Mouse (Mus musculus): Measurements from ENCODE around the gene Blvrb.

Gene Blvrb

DNA sequence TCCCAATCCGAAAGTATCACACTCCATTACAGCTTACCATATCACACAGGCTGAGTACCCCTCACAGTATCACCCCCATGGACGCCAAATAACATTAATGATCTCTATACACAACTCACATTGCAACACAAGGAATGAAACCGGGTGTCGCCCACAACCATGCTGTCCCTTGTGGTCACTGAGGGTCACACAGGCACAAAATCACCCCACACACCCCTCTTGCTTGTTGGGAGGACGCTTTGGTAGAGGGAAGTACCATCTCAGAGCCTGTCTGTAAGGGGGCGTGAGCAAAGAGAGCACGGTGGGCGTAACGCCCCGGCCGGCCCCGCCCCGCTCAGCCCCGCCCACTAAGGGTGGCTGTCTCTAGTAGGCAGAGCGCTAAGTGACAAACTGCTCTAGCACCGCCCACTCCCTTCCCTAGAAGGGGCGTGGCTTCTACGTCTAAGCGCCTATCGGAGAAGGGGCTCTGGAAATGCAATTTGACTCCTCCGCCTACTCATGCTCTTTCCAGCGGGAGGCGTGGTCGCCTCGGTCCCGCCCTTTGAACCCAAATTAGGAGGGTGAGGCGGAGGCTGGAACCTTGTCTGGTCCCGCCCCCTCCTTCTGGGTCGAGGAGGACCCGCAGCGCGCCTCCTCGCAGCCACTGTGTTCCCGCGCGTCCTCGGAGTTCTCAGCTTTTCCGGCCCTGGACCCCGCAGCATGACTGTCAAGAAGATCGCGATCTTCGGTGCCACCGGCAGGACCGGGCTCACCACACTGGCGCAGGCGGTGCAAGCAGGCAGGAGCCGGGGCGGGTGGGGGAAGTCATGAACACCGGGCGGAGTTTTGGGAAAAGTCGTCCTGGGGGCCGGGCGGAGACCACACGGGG lies at the start of gene Blvrb, which contains the start of gene Sptbn4:
Gene Blvrb, plus strand, starts transcription at position 560 of the 868 bp plus-strand sequence.
Gene Sptbn4, minus strand, starts transcription at position 268 of the 868 bp plus-strand sequence.
- DNase-seq: peak; percentile 99

DNA sequence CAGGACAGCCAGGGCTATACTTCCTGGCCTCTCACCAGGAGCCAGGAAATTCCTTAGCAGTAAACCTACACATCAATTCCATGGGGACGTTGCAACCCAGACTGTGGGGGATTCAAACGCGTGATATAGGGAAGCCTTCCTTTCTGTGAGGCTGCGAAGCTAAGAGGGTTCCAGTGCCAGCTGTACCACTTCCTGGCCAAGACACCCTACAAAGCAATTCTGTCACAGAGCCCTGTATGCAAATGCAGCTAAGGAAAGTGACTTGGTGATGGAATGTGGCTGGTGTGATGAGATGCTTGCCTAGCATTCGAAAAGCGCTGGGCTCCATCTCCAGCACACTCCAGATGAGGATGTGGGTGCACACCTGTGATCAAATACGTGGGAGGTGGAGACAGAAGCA lies 47.2 kb upstream of the Blvrb start:
- DNase-seq: no peak

DNA sequence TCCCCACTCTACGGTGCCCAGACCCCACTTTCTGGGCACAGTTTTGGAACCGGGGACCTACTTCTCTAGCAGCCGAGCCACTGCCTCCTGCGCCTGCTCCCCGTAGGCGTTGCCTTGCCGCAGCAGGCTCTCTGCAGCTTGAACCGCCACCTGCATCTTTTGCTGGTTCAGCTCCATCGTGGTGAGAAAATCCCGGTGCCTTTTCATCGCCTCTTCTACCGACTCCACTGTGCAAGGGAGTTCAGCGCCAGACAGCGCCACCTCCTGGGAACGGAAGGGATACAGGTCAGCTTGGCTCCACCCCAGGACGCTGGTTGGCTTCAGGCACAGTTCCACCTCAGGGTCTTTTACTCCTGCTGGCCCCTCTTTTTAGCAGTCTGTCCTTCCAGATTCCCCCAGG lies 45.1 kb upstream of the Blvrb start:
- DNase-seq: peak; percentile 56

DNA sequence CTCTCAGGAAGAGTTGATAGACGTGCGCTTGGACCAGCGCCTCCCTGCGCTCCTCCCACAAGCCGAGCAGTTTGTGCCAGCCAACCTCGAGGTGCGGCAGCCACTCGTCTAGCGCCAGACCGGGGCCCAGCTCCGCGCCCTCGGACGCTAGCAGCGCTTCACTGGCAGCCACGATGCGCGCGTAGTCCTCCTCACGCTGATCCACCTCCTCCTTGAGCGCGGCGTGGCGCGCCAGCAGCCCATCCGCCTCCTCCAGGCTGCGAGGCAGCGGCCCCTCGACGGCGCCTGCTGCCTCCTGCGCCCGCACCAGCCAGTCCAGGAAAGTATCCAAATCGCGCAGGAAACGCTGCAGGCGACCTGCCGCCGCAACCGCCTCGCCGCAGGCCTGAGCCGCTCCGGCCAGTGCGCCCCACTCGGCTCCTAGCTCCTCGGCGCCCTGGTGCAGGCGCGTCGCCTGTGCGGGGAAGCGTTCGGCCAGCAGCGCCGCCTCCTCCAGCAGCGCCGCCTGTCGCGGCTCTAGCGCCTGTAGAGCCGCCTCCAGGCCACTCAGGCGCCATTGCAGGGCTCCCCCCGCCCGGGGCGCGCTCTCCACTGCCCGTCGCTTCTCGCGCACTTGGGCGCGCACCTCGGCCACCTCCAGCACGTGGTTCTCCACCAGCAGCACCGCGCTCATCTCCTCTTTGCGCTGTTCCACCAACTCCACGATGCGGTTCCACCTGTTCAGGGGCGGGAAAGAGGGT lies 43.4 kb upstream of the Blvrb start:
- no peak for DNase-seq

DNA sequence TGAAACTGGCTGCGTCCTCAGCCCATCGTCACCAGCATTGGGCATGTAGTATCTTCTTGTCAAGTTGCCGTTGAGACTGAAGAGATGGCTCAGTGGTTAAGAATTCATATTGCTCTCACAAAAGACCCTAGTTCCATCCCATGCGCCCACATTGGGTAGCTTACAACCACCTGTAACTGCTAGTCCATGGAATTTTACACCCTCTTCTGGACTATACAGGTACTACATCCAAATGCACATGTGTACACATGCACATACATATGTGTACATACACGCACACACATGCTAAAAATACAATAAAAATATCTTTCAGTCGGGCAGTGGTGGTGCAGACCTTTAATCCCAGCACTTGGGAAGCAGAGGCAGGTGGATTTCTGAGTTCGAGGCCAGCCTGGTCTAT lies 41.3 kb upstream of the Blvrb start:
- DNase-seq: no peak

GRCm38 (mm10) chr7:27407816-27408215 lies 40.0 kb upstream of the Blvrb start:
- no peak for DNase-seq

DNA sequence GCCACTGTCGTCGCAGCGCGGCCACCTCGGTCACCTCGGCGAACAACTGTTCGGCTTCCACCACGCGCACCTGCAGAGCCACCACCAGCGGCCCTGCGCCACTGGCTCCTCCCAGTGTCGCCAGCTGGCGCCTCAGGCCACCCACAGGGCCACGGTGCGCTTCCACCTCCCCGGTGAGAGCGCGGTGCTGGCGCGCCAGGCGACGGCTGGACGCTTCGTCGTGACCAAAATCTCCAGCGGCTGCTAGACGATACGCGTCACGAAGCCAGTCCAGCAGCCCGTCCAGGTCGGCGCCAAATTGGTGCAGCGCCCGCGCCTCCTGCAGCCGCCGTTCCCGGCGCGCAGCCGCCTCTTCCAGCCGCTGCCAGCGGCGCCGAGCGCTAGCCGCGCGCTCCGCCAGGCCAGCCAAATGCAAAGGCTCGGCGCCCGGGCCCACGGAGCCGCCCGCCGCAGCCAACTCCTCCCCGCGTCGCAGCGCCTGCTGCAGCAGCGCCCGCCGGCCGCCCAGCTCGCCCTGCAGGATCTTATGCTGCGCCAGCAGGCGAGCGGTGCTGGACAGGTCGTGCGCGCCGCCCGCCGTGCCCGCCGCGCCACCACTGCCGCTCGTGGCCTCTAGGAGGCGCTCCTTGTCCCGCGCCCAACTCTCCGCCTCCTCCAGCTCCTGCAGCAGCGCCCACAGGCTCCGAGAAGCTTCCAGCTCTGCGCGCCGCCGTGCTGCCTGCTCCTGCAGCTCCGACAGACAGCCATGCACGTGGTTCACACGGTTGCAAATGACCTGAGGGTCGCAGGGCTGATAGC lies 39.2 kb upstream of the Blvrb start:
- DNase-seq: peak; percentile 78

- DNase-seq: no peak
Measured at GRCm38 (mm10) chr7:27417151-27417550, 30.6 kb upstream of the Blvrb start.

GRCm38 (mm10) chr7:27419101-27419500 lies 28.7 kb upstream of the Blvrb start:
- DNase-seq: no peak

GRCm38 (mm10) chr7:27423556-27424326 lies 24.0 kb upstream of the Blvrb start:
- no peak for DNase-seq

DNA sequence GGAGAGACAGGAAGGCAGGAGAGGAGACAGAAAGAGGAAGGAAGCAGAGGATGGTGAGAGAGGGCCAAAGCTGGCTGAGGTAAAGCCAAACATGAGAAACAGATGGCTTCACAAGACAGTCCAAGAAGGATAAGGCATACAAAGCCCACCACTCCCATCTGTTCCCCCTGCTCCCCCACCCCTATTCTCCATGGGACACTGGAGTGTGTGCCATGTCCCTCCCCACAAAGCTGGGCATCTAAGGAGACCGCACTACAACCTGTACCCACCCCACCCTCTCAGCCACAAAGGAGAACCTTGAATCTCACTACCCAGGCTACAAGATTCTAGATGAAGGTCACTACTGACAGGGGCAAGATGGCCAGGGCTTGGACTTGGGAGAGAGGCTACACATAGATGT lies 20.4 kb upstream of the Blvrb start:
- DNase-seq: no peak

- no peak for DNase-seq
Measured at GRCm38 (mm10) chr7:27428002-27428401, 19.8 kb upstream of the Blvrb start.

DNA sequence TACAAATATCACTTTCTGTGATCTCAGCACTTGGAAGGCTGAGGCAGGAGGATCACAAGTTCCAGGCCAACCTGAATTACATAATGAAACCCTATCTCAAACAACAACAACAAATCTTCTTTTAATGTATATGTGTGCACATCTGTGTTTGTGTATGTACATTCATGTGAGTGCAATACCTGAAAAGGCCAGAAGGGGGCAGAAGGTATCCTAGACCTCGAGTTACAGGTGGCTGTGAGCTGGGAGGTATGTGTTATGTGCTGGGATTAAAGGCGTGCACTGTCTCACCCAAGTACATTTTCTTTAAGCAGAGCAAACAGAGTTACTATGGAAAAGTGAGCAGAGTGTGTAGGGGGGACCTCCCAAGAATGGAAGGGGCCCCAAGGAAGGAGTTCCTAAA lies 18.6 kb upstream of the Blvrb start:
- DNase-seq: no peak

- no peak for DNase-seq
Measured at GRCm38 (mm10) chr7:27433349-27433748, 14.4 kb upstream of the Blvrb start.

DNA sequence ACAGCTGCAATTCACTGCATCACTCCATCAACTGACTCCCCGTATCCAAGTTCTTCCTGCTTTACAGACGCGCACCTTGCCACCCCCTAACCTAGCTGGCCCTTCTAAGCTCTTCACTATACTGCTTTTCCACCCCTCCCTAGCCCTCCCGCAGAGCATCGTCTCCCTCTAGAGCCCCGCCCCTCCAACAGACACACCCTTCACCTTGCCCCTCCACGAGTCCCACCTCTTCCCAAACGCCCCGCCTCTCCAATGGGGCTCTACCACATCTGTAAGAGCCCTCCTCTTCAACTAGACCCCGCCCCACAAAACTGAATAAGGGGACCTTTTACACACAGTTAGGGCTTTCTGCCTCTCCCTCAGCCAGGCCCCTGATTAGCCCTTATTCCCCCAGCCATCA lies 14.0 kb upstream of the Blvrb start:
- no peak for DNase-seq

- DNase-seq: no peak
Measured at GRCm38 (mm10) chr7:27437544-27437943, 10.2 kb upstream of the Blvrb start.

- no peak for DNase-seq
Measured at GRCm38 (mm10) chr7:27440014-27440413, 7.8 kb upstream of the Blvrb start.

- DNase-seq: no peak
Measured at GRCm38 (mm10) chr7:27446051-27446450, 1.7 kb upstream of the Blvrb start.

DNA sequence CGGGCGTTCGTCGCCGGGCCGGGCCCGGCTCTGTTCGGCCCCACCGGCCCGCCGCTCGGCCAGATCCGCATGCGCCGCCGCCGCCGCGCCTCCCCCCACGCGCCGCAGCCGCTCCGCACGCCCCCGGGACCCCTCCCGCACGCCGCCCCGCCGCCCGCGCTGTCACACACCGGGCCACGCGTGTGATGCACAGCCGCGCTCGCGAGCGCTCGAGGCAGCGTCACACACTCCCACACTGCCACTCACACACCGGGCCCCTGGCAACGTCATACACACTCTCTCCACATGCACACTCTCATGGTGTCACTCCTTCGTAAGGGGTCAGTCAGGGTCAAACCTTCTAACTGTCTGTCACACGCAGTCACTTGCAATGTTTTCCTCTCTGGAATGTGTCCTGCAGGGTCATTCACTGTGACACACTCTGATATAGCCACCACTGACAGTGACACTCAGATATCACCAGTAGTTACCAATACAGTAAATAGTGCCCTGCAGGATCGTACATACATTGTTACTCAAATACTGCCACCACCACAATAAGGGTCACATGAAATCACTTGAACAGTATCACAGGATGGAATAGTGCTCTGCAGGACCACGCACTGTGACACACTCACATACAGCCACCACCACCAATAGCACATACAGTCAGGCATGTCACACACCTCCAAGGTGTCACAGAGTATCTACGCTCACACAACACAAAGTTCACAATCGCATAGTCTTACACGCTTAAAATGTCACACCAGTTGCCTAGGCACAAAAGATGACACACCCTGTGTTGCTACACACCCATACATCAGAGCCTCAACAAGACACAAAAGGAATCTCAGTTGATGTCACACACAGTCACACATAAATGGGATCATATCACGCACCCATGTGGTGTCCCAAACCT lies 1.0 kb upstream of the Blvrb start:
- peak; percentile 13 for DNase-seq

- DNase-seq: no peak
Measured at GRCm38 (mm10) chr7:27448421-27449206, 836 bp downstream of the Blvrb start.

All from kidney, postnatal 14 days (tissue).